Mouse (Mus musculus): ENCODE measurements around the gene Shkbp1. TPM values are rescaled to one million over a fixed set of nuclear protein-coding genes. Genes with fewer than 3 reads are reported as not detected.

The Shkbp1 gene
- polyA plus RNA-seq, 1 experiment, result 41.6 TPM

DNA sequence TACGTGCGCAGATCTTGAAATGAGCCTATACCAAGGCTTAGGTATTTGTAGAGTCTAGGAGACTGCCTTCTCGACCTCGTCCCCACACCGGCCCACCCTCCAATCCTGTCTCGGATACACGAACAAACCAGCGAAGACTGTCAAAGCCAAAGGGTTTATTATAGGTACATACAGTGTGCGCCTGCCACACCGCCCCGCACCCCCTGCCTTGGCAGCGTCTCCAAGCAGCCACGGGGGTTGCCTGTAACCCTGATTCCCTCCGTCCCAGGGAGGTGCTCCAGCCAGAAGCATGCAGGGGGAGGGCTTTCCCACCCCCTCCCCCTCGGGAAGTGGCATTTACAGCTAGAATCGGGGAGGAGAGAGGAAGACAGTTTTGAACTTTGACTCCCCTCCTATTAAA lies 429 bp upstream of the Shkbp1 start:
- WGBS, result 5% methylated on average over 16 of the region's 16 CpGs
- H3K27me3 ChIP-seq (ENCODE audit: control insufficient read depth, insufficient read depth, low read length), result no peaks in the 10 kb centered on the region
- peak; percentile 45 to 48 for DNase-seq
- H3K4me3 ChIP-seq (replicated peaks; ENCODE audit: insufficient read depth, low read depth, low read length), result peak overlapping the region; percentile 88
- no peaks in the 10 kb centered on the region for H3K4me1 ChIP-seq (ENCODE audit: control insufficient read depth, insufficient read depth, low read length)
- no peak overlapping the region for H3K27ac ChIP-seq (ENCODE audit: insufficient read depth, low read length)
- TF ChIP-seq POLR2A (IDR thresholded peaks at IDR 0.05; ENCODE audit: borderline replicate concordance, insufficient read depth, low read length) (no peak), CTCF (IDR thresholded peaks at IDR 0.05; ENCODE audit: borderline replicate concordance, insufficient read depth, low read depth, low read length) (no peak)

DNA sequence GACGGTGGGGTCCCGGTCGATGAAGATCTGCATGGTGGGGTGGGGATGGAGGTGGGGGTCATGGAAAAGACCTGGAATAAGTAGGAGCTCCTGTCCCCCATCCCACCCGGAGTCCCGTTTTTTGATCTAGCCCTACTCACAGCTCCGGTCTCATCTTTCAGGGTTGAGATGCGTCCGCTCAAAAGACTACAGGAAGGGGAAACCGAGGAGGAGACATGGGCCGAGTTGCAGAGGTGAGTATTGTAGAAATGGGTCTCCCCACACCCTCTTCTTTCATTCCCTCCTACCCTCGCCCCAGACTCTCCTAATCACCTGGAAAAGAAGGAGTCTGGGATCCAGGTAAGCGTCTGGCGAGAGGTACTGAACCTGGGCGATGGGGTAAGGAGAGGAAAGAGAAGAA lies 558 bp downstream of the Shkbp1 start:
- 10% methylated on average over 14 of the region's 14 CpGs for WGBS
- Histone ChIP-seq H3K27ac (ENCODE audit: insufficient read depth, low read length) (no peak overlapping the region), H3K4me3 (replicated peaks; ENCODE audit: insufficient read depth, low read depth, low read length) (peak overlapping the region; percentile 88), H3K4me1 (ENCODE audit: control insufficient read depth, insufficient read depth, low read length) (no peaks in the 10 kb centered on the region), H3K27me3 (ENCODE audit: control insufficient read depth, insufficient read depth, low read length) (no peaks in the 10 kb centered on the region)
- TF ChIP-seq CTCF (IDR thresholded peaks at IDR 0.05; ENCODE audit: borderline replicate concordance, insufficient read depth, low read depth, low read length) (no peak), POLR2A (IDR thresholded peaks at IDR 0.05; ENCODE audit: borderline replicate concordance, insufficient read depth, low read length) (no peak)
- no peak for DNase-seq

DNA sequence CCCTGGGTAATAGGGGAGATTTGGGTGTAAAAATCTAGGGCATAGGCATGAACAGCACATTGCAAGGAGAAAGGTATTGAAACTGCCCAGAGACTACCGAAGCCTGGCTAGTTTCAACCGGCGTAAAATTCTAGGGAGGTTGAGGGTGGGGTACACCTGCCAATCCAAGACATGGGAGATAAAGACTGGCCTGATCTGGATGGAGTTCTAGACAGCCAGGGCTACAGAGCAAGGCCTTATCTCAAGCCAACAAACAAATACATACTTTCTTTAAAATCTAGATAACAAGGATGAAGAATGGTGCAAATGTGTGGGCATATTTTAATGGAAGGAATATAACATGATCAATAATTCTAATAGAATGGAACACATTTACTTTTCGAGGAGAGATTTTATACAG lies 1.0 kb downstream of the Shkbp1 start:
- Histone ChIP-seq H3K27ac (ENCODE audit: insufficient read depth, low read length) (no peak overlapping the region), H3K4me1 (ENCODE audit: control insufficient read depth, insufficient read depth, low read length) (no peaks in the 10 kb centered on the region), H3K4me3 (replicated peaks; ENCODE audit: insufficient read depth, low read depth, low read length) (no peak overlapping the region), H3K27me3 (ENCODE audit: control insufficient read depth, insufficient read depth, low read length) (no peaks in the 10 kb centered on the region)
- TF ChIP-seq POLR2A (IDR thresholded peaks at IDR 0.05; ENCODE audit: borderline replicate concordance, insufficient read depth, low read length) (no peak), CTCF (IDR thresholded peaks at IDR 0.05; ENCODE audit: borderline replicate concordance, insufficient read depth, low read depth, low read length) (no peak)
- no peak for DNase-seq
- WGBS, result 62% methylated on average over 4 of the region's 4 CpGs

DNA sequence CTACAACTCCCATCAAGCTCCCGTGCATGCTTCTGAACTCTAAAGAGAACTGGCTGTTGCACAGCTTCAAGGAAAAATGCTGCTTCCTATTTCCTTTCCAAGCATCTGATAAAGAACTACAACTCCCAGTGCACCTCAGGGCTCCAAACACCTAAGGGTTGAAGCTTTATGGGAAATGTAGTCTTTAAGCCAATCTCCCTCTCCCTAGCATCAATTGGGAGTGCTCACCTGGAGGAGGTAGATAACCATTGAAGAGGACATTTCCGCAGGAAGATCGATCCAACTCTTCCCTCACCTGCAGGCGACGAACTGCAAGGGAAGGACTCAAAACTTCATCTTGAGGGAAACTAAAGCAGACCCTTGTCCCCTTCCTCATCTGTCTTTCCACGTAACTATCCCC lies 1.7 kb downstream of the Shkbp1 start:
- no peaks in the 10 kb centered on the region for H3K27me3 ChIP-seq (ENCODE audit: control insufficient read depth, insufficient read depth, low read length)
- TF ChIP-seq POLR2A (IDR thresholded peaks at IDR 0.05; ENCODE audit: borderline replicate concordance, insufficient read depth, low read length) (no peak), CTCF (IDR thresholded peaks at IDR 0.05; ENCODE audit: borderline replicate concordance, insufficient read depth, low read depth, low read length) (no peak)
- H3K27ac ChIP-seq (ENCODE audit: insufficient read depth, low read length), result no peak overlapping the region
- WGBS, result 39% methylated on average over 6 of the region's 6 CpGs
- no peak overlapping the region for H3K4me3 ChIP-seq (replicated peaks; ENCODE audit: insufficient read depth, low read depth, low read length)
- H3K4me1 ChIP-seq (ENCODE audit: control insufficient read depth, insufficient read depth, low read length), result no peaks in the 10 kb centered on the region
- peak in 1 of 2 experiments; percentile 72 for DNase-seq

DNA sequence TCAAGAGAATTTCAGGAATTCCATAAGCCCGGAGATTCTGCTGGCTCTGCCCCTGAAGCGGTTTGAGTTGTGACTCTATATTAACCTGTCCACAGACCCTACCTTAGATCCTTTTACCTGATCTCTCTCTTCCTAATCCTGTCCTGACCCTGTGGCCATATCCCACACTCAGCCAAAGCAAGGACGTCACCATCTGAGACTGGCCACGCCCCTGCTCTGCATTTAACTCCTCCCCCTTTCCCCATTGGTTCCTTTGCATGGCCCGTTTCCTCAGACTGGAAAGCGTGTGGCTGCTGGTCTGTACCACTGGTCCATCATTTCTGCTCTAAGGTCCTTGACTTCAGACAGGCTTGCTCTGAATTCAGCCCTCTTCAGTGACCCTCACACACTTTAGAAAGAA lies 10.4 kb downstream of the Shkbp1 start:
- TF ChIP-seq CTCF (IDR thresholded peaks at IDR 0.05; ENCODE audit: borderline replicate concordance, insufficient read depth, low read depth, low read length), result no peak
- TF ChIP-seq POLR2A (IDR thresholded peaks at IDR 0.05; ENCODE audit: borderline replicate concordance, insufficient read depth, low read length), result no peak
- Histone ChIP-seq H3K4me3 (replicated peaks; ENCODE audit: insufficient read depth, low read depth, low read length) (no peak overlapping the region), H3K4me1 (ENCODE audit: control insufficient read depth, insufficient read depth, low read length) (no peaks in the 10 kb centered on the region), H3K27ac (ENCODE audit: insufficient read depth, low read length) (no peak overlapping the region), H3K27me3 (ENCODE audit: control insufficient read depth, insufficient read depth, low read length) (no peaks in the 10 kb centered on the region)
- 45% methylated on average over 6 of the region's 6 CpGs for WGBS
- DNase-seq, result peak in 1 of 2 experiments; percentile 9

DNA sequence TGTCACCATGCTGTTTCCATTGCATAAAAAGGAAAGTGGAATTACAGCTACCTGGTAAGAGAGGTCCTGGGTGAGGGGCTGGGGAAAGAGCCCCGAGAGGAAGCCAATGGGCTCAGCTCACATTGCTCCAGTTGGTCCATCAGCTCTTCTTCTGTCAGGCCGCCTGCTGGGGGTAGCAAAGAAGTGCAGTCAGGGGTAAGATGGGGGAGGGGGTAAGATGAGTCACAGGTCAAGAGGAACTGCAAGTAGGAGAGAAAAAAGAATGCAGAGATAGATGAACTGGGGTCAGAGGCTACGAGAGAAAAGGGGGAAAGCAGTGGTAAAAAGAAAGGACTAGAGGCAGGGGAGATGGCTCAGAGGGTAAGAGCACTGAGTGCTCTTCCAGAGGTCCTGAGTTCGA lies 13.2 kb downstream of the Shkbp1 start:
- H3K27ac ChIP-seq (ENCODE audit: insufficient read depth, low read length), result no peak overlapping the region
- no peaks in the 10 kb centered on the region; the same call in 1 of the 2 replicates for H3K27me3 ChIP-seq (ENCODE audit: control insufficient read depth, insufficient read depth, low read length)
- no peaks in the 10 kb centered on the region; the same call in 1 of the 2 replicates for H3K4me1 ChIP-seq (ENCODE audit: control insufficient read depth, insufficient read depth, low read length)
- no peak for DNase-seq
- no peak overlapping the region for H3K4me3 ChIP-seq (replicated peaks; ENCODE audit: insufficient read depth, low read depth, low read length)
- WGBS, result 55% methylated on average over 4 of the region's 4 CpGs
- TF ChIP-seq CTCF (IDR thresholded peaks at IDR 0.05; ENCODE audit: borderline replicate concordance, insufficient read depth, low read depth, low read length), result no peak
- TF ChIP-seq POLR2A (IDR thresholded peaks at IDR 0.05; ENCODE audit: borderline replicate concordance, insufficient read depth, low read length), result no peak

DNA sequence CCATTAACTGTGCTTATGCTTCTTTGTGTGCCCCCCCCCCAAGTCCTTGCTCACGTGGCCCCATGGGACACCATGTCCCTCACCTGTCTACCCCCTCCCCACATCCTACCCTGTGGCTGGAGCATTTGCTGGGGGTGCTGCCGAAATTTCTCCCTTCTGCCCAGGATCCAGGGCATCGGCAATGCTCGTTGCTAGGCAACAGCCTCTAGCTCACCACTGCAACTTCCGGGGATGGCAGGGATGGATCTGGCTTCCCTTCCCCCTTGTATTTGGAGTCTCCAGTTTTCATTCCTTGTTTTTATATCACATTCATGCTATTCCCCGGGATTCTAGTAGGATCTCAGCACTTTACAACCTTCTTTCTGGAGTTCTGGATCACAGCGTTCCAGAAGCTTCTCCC lies 16.3 kb downstream of the Shkbp1 start:
- no peaks in the 10 kb centered on the region; the same call in 1 of the 2 replicates for H3K27me3 ChIP-seq (ENCODE audit: control insufficient read depth, insufficient read depth, low read length)
- H3K4me3 ChIP-seq (replicated peaks; ENCODE audit: insufficient read depth, low read depth, low read length), result no peak overlapping the region
- no peak overlapping the region for H3K27ac ChIP-seq (ENCODE audit: insufficient read depth, low read length)
- DNase-seq, result no peak
- whole genome bisulfite sequencing, result 27% methylated on average over 7 of the region's 7 CpGs
- TF ChIP-seq CTCF (IDR thresholded peaks at IDR 0.05; ENCODE audit: borderline replicate concordance, insufficient read depth, low read depth, low read length), result no peak
- no peak for TF ChIP-seq POLR2A (IDR thresholded peaks at IDR 0.05; ENCODE audit: borderline replicate concordance, insufficient read depth, low read length)
- H3K4me1 ChIP-seq (ENCODE audit: control insufficient read depth, insufficient read depth, low read length), result peaks cover 3% of the 10 kb centered on the region; the same call in 1 of the 2 replicates

DNA sequence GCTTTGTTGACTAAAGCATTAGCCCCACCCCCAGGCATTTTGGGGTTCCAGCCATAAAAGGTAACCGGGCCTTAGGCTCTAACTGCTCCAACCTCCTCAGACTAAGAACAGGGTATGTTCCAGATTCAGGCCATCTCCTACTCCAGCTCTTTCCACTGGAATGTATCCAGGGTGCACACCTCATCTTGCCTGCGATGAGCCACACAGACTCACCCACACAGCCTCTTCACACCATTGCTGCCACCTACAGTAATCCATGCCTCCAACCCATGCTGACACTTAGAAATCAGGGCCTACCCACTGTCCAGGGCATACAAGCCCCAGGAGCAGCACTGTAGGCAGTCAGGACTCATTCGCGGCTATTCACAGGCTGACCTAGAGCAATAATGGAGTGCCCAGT lies 16.7 kb downstream of the Shkbp1 start:
- H3K4me3 ChIP-seq (replicated peaks; ENCODE audit: insufficient read depth, low read depth, low read length), result no peak overlapping the region
- 52% methylated on average over 4 of the region's 4 CpGs for WGBS
- peaks cover 2% of the 10 kb centered on the region; the same call in 1 of the 2 replicates for H3K27me3 ChIP-seq (ENCODE audit: control insufficient read depth, insufficient read depth, low read length)
- TF ChIP-seq POLR2A (IDR thresholded peaks at IDR 0.05; ENCODE audit: borderline replicate concordance, insufficient read depth, low read length) (no peak), CTCF (IDR thresholded peaks at IDR 0.05; ENCODE audit: borderline replicate concordance, insufficient read depth, low read depth, low read length) (no peak)
- DNase-seq, result no peak
- H3K4me1 ChIP-seq (ENCODE audit: control insufficient read depth, insufficient read depth, low read length), result peaks cover 3% of the 10 kb centered on the region; the same call in 1 of the 2 replicates
- H3K27ac ChIP-seq (ENCODE audit: insufficient read depth, low read length), result no peak overlapping the region

Measured in cerebellum, adult 2 months (tissue).